Mouse (Mus musculus) splenic B cell, adult 2 months (primary cell): ENCODE results near the gene Adgb.

Experiments used
- DNase-seq: peaks from one replicate; pipeline ENCODE4 v3.0.0-alpha.2; 2011; ENCODE audit warnings: low read depth, low spot score
- H3K27me3 ChIP-seq: 2 replicates; pipeline ENCODE4 v1.6.1; 2012; ENCODE audit warnings: mild to moderate bottlenecking, low read length, moderate library complexity, mixed read lengths; ENCODE audit not compliant: control insufficient read depth, poor library complexity, insufficient read depth, severe bottlenecking
- H3K36me3 ChIP-seq: 2 replicates; pipeline ENCODE4 v1.6.1; 2012; ENCODE audit warnings: mild to moderate bottlenecking, low read length, moderate library complexity, mixed read lengths; ENCODE audit not compliant: control insufficient read depth, poor library complexity, insufficient read depth, severe bottlenecking

Adgb gene

DNA sequence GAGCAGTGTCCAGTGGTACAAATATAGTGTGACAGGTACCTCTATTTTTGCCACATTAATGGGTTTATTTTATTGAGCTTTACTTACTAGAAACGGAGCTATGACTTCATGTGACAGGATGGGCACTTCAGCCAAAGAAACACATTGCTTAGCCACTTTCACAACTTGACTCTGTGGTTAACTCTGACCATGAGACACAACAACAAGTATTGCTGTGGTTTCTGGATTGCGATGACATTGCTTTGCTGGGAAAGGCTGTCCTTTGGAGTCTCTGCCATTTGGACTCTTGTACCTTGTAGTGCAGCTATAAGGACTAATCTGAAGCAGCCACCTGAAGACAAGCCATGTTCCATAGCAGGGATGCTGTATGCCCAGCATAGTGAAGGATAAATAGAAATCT, 156.5 kb downstream of the Adgb start:
- H3K36me3 ChIP-seq = no peaks in the 10 kb centered on the region
- no peak for DNase-seq
- no peaks in the 10 kb centered on the region for H3K27me3 ChIP-seq

DNA sequence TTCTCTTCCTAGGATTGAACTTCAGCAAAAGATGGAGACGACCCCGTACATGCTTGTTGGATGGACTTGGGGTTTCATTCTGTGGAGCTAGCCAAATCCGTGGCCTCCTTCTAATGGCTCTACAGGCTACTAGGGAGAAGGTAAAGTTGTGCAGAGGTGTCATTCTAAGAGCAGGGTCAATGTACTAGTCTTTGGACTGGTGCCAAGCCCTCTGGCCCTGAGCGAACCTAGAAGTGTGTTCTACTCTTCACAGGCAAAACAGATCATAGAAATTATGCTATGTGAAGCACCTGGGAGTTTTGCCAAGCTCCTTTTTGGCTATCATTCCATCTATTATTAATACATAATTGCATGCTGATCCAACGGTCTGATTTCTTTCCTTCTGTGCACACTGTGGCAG, 157.6 kb downstream of the Adgb start:
- no peak for DNase-seq
- Histone ChIP-seq H3K36me3 (no peaks in the 10 kb centered on the region), H3K27me3 (no peaks in the 10 kb centered on the region)

DNA sequence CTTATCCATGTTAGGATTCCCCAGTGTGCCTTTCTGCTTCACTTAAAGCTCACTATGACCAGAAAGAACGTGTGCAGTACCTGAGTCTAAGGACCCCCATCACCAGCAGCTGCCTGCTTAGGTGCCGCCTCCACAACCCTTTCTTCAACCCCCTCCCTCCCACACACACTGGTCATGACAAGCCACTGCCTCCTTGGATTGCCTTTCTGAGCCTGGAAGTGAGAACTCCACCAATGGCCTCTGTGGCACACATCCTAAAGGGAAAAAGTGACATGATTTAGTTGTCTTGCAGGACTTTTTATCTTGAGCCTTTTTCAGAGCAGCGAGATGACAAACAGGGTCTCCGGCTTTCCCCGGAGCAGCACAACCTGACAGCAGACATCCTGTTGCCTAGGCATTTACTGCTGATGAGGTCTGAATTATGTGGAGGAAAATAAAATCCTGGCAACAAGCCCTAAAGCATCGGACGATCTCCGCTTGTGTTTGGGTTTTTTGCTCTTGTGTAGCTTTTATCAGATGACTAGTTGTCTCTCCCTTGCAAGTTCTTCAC, 162.2 kb downstream of the Adgb start:
- DNase-seq = no peak
- Histone ChIP-seq H3K27me3 (no peaks in the 10 kb centered on the region), H3K36me3 (no peaks in the 10 kb centered on the region)

DNA sequence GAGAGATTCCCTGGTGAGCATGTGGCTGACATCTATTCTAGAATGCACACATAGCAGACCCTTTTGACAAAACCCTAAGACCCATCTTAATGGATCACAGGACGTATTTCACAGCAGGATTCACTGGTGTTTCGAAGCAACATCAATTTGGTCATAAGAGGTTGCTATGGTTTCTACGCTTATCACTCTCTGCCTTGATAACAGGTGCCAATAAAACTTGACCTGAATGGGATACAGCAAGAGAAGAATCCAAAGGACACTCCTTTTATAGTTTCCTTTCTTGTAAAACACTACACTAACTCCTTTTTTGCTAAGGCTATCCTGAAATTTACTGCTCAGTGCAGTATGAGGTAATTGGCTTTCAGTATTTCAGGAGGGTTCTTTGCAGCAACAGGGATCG, 163.1 kb downstream of the Adgb start:
- no peaks in the 10 kb centered on the region for H3K36me3 ChIP-seq
- no peaks in the 10 kb centered on the region for H3K27me3 ChIP-seq
- no peak for DNase-seq

DNA sequence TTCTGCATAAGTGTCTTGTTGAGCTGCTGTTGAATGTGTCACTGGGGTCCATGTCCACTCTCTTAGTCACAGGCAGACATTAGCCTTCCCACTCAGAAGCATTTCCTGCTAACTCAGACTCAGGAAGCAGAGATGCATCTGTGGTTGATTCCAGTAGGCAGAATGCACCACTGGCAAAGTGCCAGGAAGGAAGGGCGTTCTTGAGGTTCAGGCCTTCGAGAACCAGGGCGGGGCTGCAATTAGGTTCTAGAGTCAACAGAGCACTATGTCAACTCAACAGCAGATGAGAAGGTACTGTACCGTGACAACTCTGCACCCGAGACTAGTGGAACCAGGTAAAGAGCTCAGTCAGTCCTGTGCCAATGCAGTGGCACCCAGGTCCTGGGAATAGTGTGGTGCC, 164.7 kb downstream of the Adgb start:
- peak; percentile 6 for DNase-seq
- Histone ChIP-seq H3K27me3 (no peaks in the 10 kb centered on the region), H3K36me3 (no peaks in the 10 kb centered on the region)

DNA sequence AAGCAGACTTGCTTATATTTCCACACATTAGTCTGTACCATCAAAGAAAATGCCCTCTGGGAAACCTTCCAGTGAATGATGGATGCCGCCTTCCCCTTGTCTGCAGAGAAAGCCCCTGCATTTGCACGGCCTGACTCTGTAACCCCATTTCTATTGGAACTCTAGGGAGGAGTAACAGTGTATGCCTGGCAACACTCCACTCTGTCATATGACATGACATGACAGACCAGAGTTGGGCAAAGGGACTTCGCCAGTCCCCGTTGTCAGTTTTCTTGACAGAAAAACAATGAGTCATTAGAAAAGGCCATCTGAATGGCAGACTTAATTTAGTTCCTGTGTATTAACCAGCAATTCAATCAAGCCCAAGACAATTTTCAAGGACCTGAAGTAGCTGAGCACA, 167.8 kb downstream of the Adgb start:
- H3K36me3 ChIP-seq = no peaks in the 10 kb centered on the region
- no peaks in the 10 kb centered on the region for H3K27me3 ChIP-seq
- DNase-seq = no peak

DNA sequence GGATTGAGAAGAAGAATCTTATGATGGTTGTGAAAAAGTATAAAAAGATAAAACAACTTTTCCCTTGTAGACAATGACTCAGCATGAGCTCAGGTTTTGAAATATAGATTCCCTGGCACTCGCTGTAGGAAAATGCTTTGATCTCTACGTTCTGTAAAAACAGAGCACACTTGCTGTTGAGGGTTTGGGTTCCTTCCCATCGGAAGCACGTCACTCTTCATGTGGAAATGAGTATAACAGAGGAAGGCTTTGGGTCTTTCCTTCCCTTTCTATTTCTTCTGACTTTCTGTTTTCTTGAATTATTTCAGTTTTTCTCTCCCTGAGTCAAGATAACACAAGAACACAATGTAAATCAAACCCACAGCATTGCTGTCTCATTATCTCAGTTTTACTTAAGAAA, 170.4 kb downstream of the Adgb start:
- no peak for DNase-seq
- no peaks in the 10 kb centered on the region for H3K27me3 ChIP-seq
- H3K36me3 ChIP-seq = no peaks in the 10 kb centered on the region

DNA sequence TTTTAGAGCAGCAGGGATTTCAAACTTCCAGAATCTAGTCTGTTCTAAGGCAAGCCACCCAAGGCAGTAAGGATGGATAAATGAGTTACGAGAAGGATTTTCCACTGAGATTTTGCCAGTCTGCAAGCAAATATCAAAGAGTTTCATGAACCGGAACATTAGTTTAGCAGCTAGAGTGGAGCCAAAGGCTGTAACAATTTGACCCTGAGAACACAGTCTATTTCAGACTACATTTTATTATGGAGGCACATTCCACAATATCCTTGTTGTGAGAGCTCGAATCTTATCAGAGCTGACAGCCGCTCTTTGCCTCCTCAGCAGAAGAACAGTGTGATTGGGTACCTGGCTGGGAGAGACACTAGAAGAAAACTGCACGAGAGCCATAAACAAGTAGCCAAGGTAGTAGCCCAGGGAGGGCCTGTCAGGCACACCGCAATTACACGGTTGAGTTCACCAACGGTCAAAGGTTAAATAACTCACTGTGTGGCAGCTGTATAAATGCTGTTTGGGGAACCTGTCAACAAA, 171.1 kb downstream of the Adgb start:
- DNase-seq = peak; percentile 10
- H3K36me3 ChIP-seq = no peaks in the 10 kb centered on the region
- no peaks in the 10 kb centered on the region for H3K27me3 ChIP-seq

DNA sequence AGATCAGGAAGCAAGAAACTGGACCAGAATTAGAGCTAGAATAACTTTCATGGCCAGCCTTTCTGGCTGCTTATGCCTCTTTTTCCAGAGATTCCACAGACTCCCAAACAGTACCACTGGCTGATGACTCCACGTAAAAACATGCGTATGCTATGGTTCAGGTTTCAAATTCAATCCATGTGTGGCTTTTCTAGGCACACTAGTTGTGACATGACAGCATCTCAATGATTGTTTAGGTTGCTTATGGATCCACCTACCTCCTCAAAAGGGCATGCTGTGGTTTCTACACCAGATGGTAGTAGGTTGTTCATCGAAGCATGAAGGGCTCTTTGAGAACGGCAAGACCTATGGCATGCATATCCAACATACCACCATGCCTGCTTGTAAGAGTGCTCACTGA, 172.1 kb downstream of the Adgb start:
- Histone ChIP-seq H3K27me3 (no peaks in the 10 kb centered on the region), H3K36me3 (no peaks in the 10 kb centered on the region)
- DNase-seq = peak; percentile 9

DNA sequence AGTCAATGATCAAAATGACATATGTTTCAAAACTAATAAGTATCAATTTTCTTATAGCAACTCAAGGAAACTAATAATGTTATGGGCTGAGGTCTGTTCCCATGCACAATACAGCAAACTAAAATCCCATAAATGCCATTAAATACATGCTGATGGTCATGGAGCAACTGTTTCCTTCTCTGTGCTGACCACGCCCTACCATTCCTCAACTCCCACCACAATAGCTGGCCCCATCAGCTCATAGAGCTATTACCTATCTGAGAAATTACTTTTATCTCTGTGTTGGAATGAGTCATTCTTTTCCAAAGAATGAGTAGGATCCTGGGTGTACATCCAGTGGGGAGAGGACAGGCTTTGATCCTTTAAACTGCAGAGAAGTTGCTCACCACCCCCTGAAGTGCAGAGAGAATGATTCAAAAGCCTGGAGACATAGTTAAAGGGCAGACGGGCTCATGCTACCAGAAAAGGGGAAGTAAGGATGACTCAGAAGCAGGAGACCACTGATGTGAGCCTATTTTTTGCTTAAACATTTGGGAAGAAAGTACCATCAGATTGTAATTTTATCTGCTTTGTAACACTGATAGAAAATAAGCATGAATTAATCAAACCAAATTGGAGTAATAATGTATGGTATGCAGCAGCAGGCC, 184.8 kb downstream of the Adgb start:
- no peak for DNase-seq
- H3K27me3 ChIP-seq = no peaks in the 10 kb centered on the region
- H3K36me3 ChIP-seq = no peaks in the 10 kb centered on the region
